8 mouse cellular contexts compared by ENCODE assay signal in genomic region chr12:76546383-76547276, GRCm38 (mm10). TPM values are rescaled to one million over a fixed set of nuclear protein-coding genes. Genes with fewer than 3 reads are reported as not detected.
DNase-seq lines count a peak whose midpoint lies in the region; ATAC-seq and TF ChIP-seq lines count a peak whose summit lies in the region.

No protein-coding gene starts in this region.

- H3K4me1 ChIP-seq in heart, adult 2 months (ENCODE audit: control insufficient read depth, insufficient read depth, low read length), result peaks cover 18% of the 10 kb centered on the region
- peaks cover 22% of the 10 kb centered on the region for H3K4me1 ChIP-seq in embryonic fibroblast, embryonic 13.5 days (ENCODE audit: control insufficient read depth, insufficient read depth, low read length)
- peaks cover 30% of the 10 kb centered on the region for H3K4me1 ChIP-seq in intestine, embryonic 14.5 days (replicated peaks; ENCODE audit: control insufficient read depth, insufficient read depth, low read length)
- H3K4me1 ChIP-seq in limb, embryonic 15.5 days, result peaks cover 39% of the 10 kb centered on the region
- peaks cover 26% of the 10 kb centered on the region for H3K4me1 ChIP-seq in small intestine, adult 2 months (ENCODE audit: control insufficient read depth, insufficient read depth, insufficient read length, low read length)

- H3K9me3 ChIP-seq in intestine, embryonic 14.5 days (ENCODE audit: control insufficient read depth, low read length), result no peaks in the 10 kb centered on the region
- H3K9me3 ChIP-seq in limb, embryonic 15.5 days, result no peaks in the 10 kb centered on the region

- 0 out of 2 replicates have a peak, but pooled peaks cover 2% of the 10 kb centered on the region for H3K79me2 ChIP-seq in heart, adult 2 months (replicated peaks; ENCODE audit: control insufficient read depth, insufficient read depth, low read length)

- no peaks in the 10 kb centered on the region for H3K36me3 ChIP-seq in heart, adult 2 months (ENCODE audit: control insufficient read depth, insufficient read depth, low read length)
- no peaks in the 10 kb centered on the region for H3K36me3 ChIP-seq in intestine, embryonic 14.5 days (ENCODE audit: control insufficient read depth, insufficient read depth, low read length)
- H3K36me3 ChIP-seq in limb, embryonic 15.5 days, result no peaks in the 10 kb centered on the region
- H3K36me3 ChIP-seq in small intestine, adult 2 months (ENCODE audit: control insufficient read depth, insufficient read depth, low read length), result peaks cover 1% of the 10 kb centered on the region; the same call in 1 of the 2 replicates

- peak; percentile 37 to 55 for DNase-seq in heart, adult 2 months
- no peak for DNase-seq in heart, adult 9 months (ENCODE audit: low spot score in 2 of 2)
- DNase-seq in R1 (ENCODE audit: low read depth, low spot score), result peak; percentile 69
- DNase-seq in intestine, embryonic 14.5 days (ENCODE audit: low spot score), result no peak
- DNase-seq in ovary, postnatal 36 days (ENCODE audit: low spot score), result no peak

- no peak for TF ChIP-seq POLR2A in heart, adult 2 months (IDR thresholded peaks at IDR 0.05; ENCODE audit: insufficient read depth, low read depth, low read length)
- TF ChIP-seq POLR2A in embryonic fibroblast, embryonic 13.5 days (IDR thresholded peaks at IDR 0.05; ENCODE audit: low read depth, low read length), result no peak
- no peak for TF ChIP-seq POLR2A in small intestine, adult 2 months (IDR thresholded peaks at IDR 0.05; ENCODE audit: low read depth, low read length)

- H3K27ac ChIP-seq in heart, adult 2 months, result peak overlapping the region; percentile 56
- H3K27ac ChIP-seq in embryonic fibroblast, embryonic 13.5 days (ENCODE audit: insufficient read depth, low read length), result peak overlapping the region; percentile 43
- H3K27ac ChIP-seq in intestine, embryonic 14.5 days (ENCODE audit: low read depth), result peak overlapping the region; percentile 84
- H3K27ac ChIP-seq in limb, embryonic 15.5 days, result peak overlapping the region; percentile 64
- peak overlapping the region; percentile 75 for H3K27ac ChIP-seq in small intestine, adult 2 months (ENCODE audit: insufficient read depth, low read depth, low read length)

- no peak for ATAC-seq in intestine, embryonic 14.5 days (replicated peaks; ENCODE audit: low FRiP score, low TSS enrichment, low read depth)
- ATAC-seq in limb, embryonic 15.5 days (ENCODE audit: insufficient number of reproducible peaks, low FRiP score, low TSS enrichment, low read depth), result no peak

- TF ChIP-seq CTCF in heart, adult 2 months (IDR thresholded peaks at IDR 0.05), result no peak
- no peak for TF ChIP-seq CTCF in embryonic fibroblast, embryonic 13.5 days (IDR thresholded peaks at IDR 0.05; ENCODE audit: borderline replicate concordance, insufficient read depth, low read length)
- TF ChIP-seq CTCF in small intestine, adult 2 months (IDR thresholded peaks at IDR 0.05; ENCODE audit: extremely low read depth, insufficient read length, insufficient replicate concordance, low read depth, low read length), result no peak

- WGBS in heart, adult 2 months, result 20% methylated on average over 28 of the region's 28 CpGs
- 15% methylated on average over 28 of the region's 28 CpGs for WGBS in intestine, embryonic 14.5 days
- 10% methylated on average over 28 of the region's 28 CpGs for WGBS in limb, embryonic 15.5 days
- WGBS in small intestine, adult 2 months, result 19% methylated on average over 28 of the region's 28 CpGs

- H3K9ac ChIP-seq in heart, adult 2 months (ENCODE audit: low read depth, low read length), result peak overlapping the region; percentile 37
- peak overlapping the region; percentile 22; the same call in 1 of the 2 replicates for H3K9ac ChIP-seq in intestine, embryonic 14.5 days (ENCODE audit: low read length)
- no peak overlapping the region for H3K9ac ChIP-seq in limb, embryonic 15.5 days

- no peaks in the 10 kb centered on the region for H3K27me3 ChIP-seq in heart, adult 2 months (ENCODE audit: control insufficient read depth, insufficient read depth, low read length)
- H3K27me3 ChIP-seq in intestine, embryonic 14.5 days (replicated peaks; ENCODE audit: control insufficient read depth, insufficient read depth, low read length), result no peaks in the 10 kb centered on the region
- H3K27me3 ChIP-seq in limb, embryonic 15.5 days, result no peaks in the 10 kb centered on the region
- no peaks in the 10 kb centered on the region for H3K27me3 ChIP-seq in small intestine, adult 2 months (ENCODE audit: control insufficient read depth, insufficient read depth, low read length)

- peak overlapping the region; percentile 44 for H3K4me2 ChIP-seq in intestine, embryonic 14.5 days (ENCODE audit: low read length)
- H3K4me2 ChIP-seq in limb, embryonic 15.5 days, result peak overlapping the region; percentile 45

- H3K4me3 ChIP-seq in heart, adult 2 months, result peak overlapping the region; percentile 44
- peak overlapping the region; percentile 3; the same call in 1 of the 2 replicates for H3K4me3 ChIP-seq in embryonic fibroblast, embryonic 13.5 days (ENCODE audit: insufficient read depth, low read length)
- no peak overlapping the region for H3K4me3 ChIP-seq in intestine, embryonic 14.5 days (ENCODE audit: low read depth, low read length)
- peak overlapping the region; percentile 18 for H3K4me3 ChIP-seq in limb, embryonic 15.5 days
- peak overlapping the region; percentile 38 for H3K4me3 ChIP-seq in small intestine, adult 2 months (ENCODE audit: low read depth, low read length)

- TF ChIP-seq EP300 in heart, adult 2 months (IDR thresholded peaks at IDR 0.05; ENCODE audit: insufficient read depth, low read depth, low read length), result no peak

- intact Hi-C loops in heart, adult 2 months (cut with DNase I), result no loop called here

RNA-seq across cellular contexts. Expression of gene Plekhg3, which starts 15.9 kb away (rescaled TPM):
- total RNA-seq in heart, adult 2 months (2021), result 10 to 100 TPM; 11.6 to 13.6 TPM
- polyA plus RNA-seq in heart, adult 2 months (2012; rRNA removed), result 12.9 and 16.8 TPM in 2 replicates
- polyA plus RNA-seq in embryonic fibroblast, embryonic 13.5 days (2011; ENCODE audit: insufficient read length, low read depth, missing spikeins), result 21.8 and 25.1 TPM in 2 replicates
- 9.5 and 10.4 TPM in 2 replicates for polyA plus RNA-seq in intestine, embryonic 14.5 days (2014; fragmentation: Nextera tagmentation; extraction: Ambion mirVana)
- polyA plus RNA-seq in limb, embryonic 15.5 days (2015; fragmentation: Nextera tagmentation; extraction: Ambion mirVana), result 6.0 and 8.0 TPM in 2 replicates
- polyA plus RNA-seq in small intestine, adult 2 months (2012; rRNA removed), result 12.3 and 16.9 TPM in 2 replicates

Comparison
In these comparisons a context has a peak if more than half of its experiments do, and no peak if none do; other contexts are left out.
1. DNase-seq: peak in heart, adult 2 months (2 of 2) and R1 (single experiment); none in heart, adult 9 months (0 of 2), intestine, embryonic 14.5 days (single experiment) and ovary, postnatal 36 days (single experiment).
2. Peak in every context shown above with its lines, with median percentiles within 50 percentile points of each other: H3K27ac ChIP-seq.